Mouse (Mus musculus): ENCODE results near the gene Ceacam10.

DNA sequence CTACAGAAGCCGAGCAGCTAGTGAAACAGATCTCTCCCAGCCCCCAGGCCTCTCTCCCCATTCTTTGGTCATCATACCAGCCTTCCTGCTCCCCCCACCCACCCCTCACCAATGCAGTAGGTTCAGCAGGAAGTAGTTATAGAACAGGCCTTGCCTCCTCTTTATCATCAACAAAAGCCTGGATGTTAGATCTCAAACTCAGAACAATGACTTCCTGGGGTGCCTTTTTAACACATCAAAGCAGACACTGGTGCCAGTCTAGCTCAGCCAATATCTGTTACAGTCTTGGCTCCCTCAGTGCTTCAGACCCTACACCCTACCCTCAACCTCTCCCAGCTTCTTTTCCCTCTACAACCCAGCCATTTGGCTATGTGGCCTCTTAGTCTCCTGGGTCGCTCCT is 32.0 kb downstream of the Ceacam10 start:
- TF ChIP-seq CTCF (IDR thresholded peaks at IDR 0.05; ENCODE audit: low read depth) (no peak), EP300 (optimal IDR thresholded peaks at IDR 0.05) (no peak)
